Mouse (Mus musculus) megakaryocyte-erythroid progenitor cell, adult 5 weeks (primary cell): ENCODE measurements around the gene Runx3. TPM values are rescaled to one million over a fixed set of nuclear protein-coding genes. Genes with fewer than 3 reads are reported as not detected.

Experiments
- polyA plus RNA-seq: library from polyadenylated mRNA; stranded (reverse); fragments of >175 nt; gene quantifications from 2 replicates; pipeline ENCODE4 v1.2.3, GENCODE M21; 2012

Gene Runx3
- 342 and 401 TPM in 2 replicates for polyA plus RNA-seq

GRCm38 (mm10) chr4:135120342-135121100 lies at the start of gene Runx3:
TSS of gene Runx3 (plus strand) at chr4:135120652.

Other genes starting within 250 kb of the Runx3 start
- 12.8 and 16.2 TPM in 2 replicates for gene Tmem50a, start 205.6 kb upstream of the Runx3 start, polyA plus RNA-seq
- gene Rsrp1, start 197.1 kb upstream of the Runx3 start, polyA plus RNA-seq, result 294 and 324 TPM in 2 replicates
- 50.6 and 76.8 TPM in 2 replicates for gene Syf2, start 189.8 kb upstream of the Runx3 start, polyA plus RNA-seq
- 12.6 and 15.4 TPM in 2 replicates for gene Clic4, start 152.2 kb downstream of the Runx3 start, polyA plus RNA-seq
- gene Srrm1, start 232.7 kb downstream of the Runx3 start, polyA plus RNA-seq, result 418 and 462 TPM in 2 replicates